Mouse (Mus musculus): ENCODE results near the gene Liph.

GRCm38 (mm10) chr16:21928471-21928870 is 67.0 kb downstream of the Liph start:
- TF ChIP-seq CTCF (IDR thresholded peaks at IDR 0.05; ENCODE audit: low read depth, low read length) (no peak), GATA1 (IDR thresholded peaks at IDR 0.05; ENCODE audit: borderline replicate concordance, low read length) (no peak), TAL1 (conservative IDR thresholded peaks at IDR 0.05; ENCODE audit: low read depth, low read length) (no peak)
